Mouse (Mus musculus) midbrain, embryonic 13.5 days (tissue): ENCODE measurements around the gene Defa32. TPM values are rescaled to one million over a fixed set of nuclear protein-coding genes. Genes with fewer than 3 reads are reported as not detected.
"Not testable (repeated sequence)": the region's sequence is repeated elsewhere in the genome, so short reads cannot be mapped to it uniquely, and the experiment has no call there.

Source experiments
- ATAC-seq: fragments of 200-750 bp; cut with Nextera tagmentation; 2 replicates; pipeline ENCODE4 v1.8.0; 2017; ENCODE audit warnings: mild to moderate bottlenecking, moderate TSS enrichment, moderate library complexity
- H3K27ac ChIP-seq: fragments of 300-500 bp; sonication (generic); 2 replicates; pipeline ENCODE4 v1.5.1; 2015; ENCODE audit warnings: inconsistent platforms, mild to moderate bottlenecking, moderate library complexity
- H3K27me3 ChIP-seq: fragments of 300-500 bp; sonication (generic); 2 replicates; pipeline ENCODE4 v1.6.1; 2015; ENCODE audit warnings: mild to moderate bottlenecking, inconsistent platforms
- H3K36me3 ChIP-seq: fragments of 300-500 bp; sonication (generic); 2 replicates; pipeline ENCODE4 v1.6.1; 2015; ENCODE audit warnings: mild to moderate bottlenecking, inconsistent platforms
- H3K4me1 ChIP-seq: fragments of 300-500 bp; sonication (generic); replicated peaks from 2 replicates; pipeline ENCODE4 v1.6.1; 2015; ENCODE audit warnings: inconsistent platforms
- H3K4me2 ChIP-seq: fragments of 300-500 bp; sonication (generic); replicated peaks from 2 replicates; pipeline ENCODE4 v1.6.1; 2015; ENCODE audit warnings: moderate library complexity, mild to moderate bottlenecking, inconsistent platforms
- H3K4me3 ChIP-seq: fragments of 300-500 bp; sonication (generic); replicated peaks from 2 replicates; pipeline ENCODE4 v1.5.1; 2015; ENCODE audit warnings: mild to moderate bottlenecking, inconsistent platforms
- H3K9ac ChIP-seq: fragments of 300-500 bp; sonication (generic); replicated peaks from 2 replicates; pipeline ENCODE4 v1.6.1; 2015; ENCODE audit warnings: mild to moderate bottlenecking, inconsistent platforms
- H3K9me3 ChIP-seq: fragments of 300-500 bp; sonication (generic); 2 replicates; pipeline ENCODE4 v1.6.1; 2016; ENCODE audit warnings: mild to moderate bottlenecking, inconsistent platforms
- WGBS: fragments of 180-500 bp; shearing (Covaris S2); methylation state at CpG from one replicate; pipeline ENCODE4 v1.1.7; 2015; 5-methylcytosine and 5-hydroxymethylcytosine counted together
- polyA plus RNA-seq: library from polyadenylated mRNA; unstranded; fragments of >200 nt; fragmentation: Nextera tagmentation; extraction: Ambion mirVana; gene quantifications from 2 replicates; pipeline ENCODE4 v1.2.1, GENCODE M21; 2015

Gene Defa32
- not detected in 2 replicates for polyA plus RNA-seq

DNA sequence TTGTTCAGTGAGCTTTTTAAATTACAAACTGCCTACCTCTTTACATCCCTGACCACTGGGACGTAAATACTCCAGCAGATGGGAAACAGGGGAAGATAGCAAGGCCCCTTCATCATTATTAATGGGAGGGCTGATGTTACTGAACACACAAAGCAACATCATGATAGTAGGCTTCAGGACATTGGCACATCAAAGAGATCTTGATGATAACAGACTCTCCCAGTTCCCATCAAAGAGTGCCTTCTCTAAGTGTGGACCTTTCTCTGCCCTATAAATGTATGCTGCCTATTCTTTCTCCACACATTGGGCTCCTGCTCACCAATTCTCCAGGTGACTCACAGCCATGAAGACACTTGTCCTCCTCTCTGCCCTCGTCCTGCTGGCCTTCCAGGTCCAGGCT, at the start of gene Defa32:
Defa32 (plus strand) TSS at position 301 of the 400 bp plus-strand sequence.
- H3K4me1 ChIP-seq, H3K9me3 ChIP-seq, H3K4me2 ChIP-seq, H3K9ac ChIP-seq, H3K36me3 ChIP-seq, H3K4me3 ChIP-seq, ATAC-seq, H3K27me3 ChIP-seq, H3K27ac ChIP-seq: not testable (repeated sequence)
- WGBS = no CpG with 5 or more reads among the region's 2 CpGs

DNA sequence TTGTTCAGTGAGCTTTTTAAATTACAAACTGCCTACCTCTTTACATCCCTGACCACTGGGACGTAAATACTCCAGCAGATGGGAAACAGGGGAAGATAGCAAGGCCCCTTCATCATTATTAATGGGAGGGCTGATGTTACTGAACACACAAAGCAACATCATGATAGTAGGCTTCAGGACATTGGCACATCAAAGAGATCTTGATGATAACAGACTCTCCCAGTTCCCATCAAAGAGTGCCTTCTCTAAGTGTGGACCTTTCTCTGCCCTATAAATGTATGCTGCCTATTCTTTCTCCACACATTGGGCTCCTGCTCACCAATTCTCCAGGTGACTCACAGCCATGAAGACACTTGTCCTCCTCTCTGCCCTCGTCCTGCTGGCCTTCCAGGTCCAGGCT, 19.9 kb upstream of the Defa32 start, which contains the start of gene Defa20:
Defa20 (plus strand) TSS at position 301 of the 400 bp plus-strand sequence.
- H3K4me1 ChIP-seq, H3K36me3 ChIP-seq, H3K4me2 ChIP-seq, H3K9me3 ChIP-seq, ATAC-seq, H3K27me3 ChIP-seq, H3K4me3 ChIP-seq, H3K9ac ChIP-seq, H3K27ac ChIP-seq: not testable (repeated sequence)
- no CpG with 5 or more reads among the region's 2 CpGs for WGBS

DNA sequence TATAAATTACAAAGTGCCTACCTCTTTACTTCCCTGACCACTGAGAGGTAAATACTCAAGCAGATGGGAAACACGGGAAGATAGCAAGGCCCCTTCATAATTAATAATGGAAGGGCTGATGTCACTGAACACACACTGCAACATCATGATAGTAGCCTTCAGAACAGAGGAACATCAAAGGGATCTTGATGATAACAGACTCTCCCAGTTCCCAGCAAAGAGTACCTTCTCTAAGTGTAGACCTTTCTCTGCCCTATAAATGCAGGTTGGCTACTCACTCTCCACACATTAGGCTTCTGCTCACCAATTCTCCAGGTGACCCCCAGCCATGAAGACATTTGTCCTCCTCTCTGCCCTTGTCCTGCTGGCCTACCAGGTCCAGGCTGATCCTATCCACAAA, 36.3 kb downstream of the Defa32 start, which contains the start of gene Defa37:
Defa37 (plus strand) TSS at position 301 of the 400 bp plus-strand sequence.
- not testable (repeated sequence) for ATAC-seq, H3K4me1 ChIP-seq
- no CpG with 5 or more reads among the region's 1 CpGs for WGBS

More for the DNA sequence above, 36.3 kb downstream of the Defa32 start, which contains the start of gene Defa37:
- H3K27ac ChIP-seq, H3K4me2 ChIP-seq, H3K4me3 ChIP-seq, H3K9ac ChIP-seq, H3K36me3 ChIP-seq, H3K27me3 ChIP-seq, H3K9me3 ChIP-seq: not testable (repeated sequence)

Other genes starting within 250 kb of the Defa32 start
- gene Defa27, start 213.5 kb upstream of the Defa32 start, polyA plus RNA-seq = not detected in 2 replicates
- gene Defa29, start 202.0 kb upstream of the Defa32 start, polyA plus RNA-seq = not detected in 2 replicates
- not detected in 2 replicates for gene Defa2, start 150.5 kb upstream of the Defa32 start, polyA plus RNA-seq
- not detected in 2 replicates for gene Defa33, start 137.2 kb upstream of the Defa32 start, polyA plus RNA-seq
- not detected in 2 replicates for gene Defa36, start 101.6 kb upstream of the Defa32 start, polyA plus RNA-seq
- not detected in 2 replicates for gene Gm7849, start 72.5 kb upstream of the Defa32 start, polyA plus RNA-seq
- not detected in 2 replicates for gene Defa20, start 19.8 kb upstream of the Defa32 start, polyA plus RNA-seq
- not detected in 2 replicates for gene Defa37, start 36.4 kb downstream of the Defa32 start, polyA plus RNA-seq
- not detected in 2 replicates for gene Defa28, start 54.0 kb downstream of the Defa32 start, polyA plus RNA-seq
- gene Gm7861, start 65.5 kb downstream of the Defa32 start, polyA plus RNA-seq = not detected in 2 replicates
- gene Defa26, start 89.2 kb downstream of the Defa32 start, polyA plus RNA-seq = not detected in 2 replicates
- not detected in 2 replicates for gene Defa17, start 126.7 kb downstream of the Defa32 start, polyA plus RNA-seq
- not detected in 2 replicates for gene Defa34, start 136.8 kb downstream of the Defa32 start, polyA plus RNA-seq
- not detected in 2 replicates for gene AY761184, start 174.6 kb downstream of the Defa32 start, polyA plus RNA-seq
- gene Defa24, start 205.5 kb downstream of the Defa32 start, polyA plus RNA-seq = not detected in 2 replicates